Mouse (Mus musculus) bone marrow macrophage, adult 2 months (primary cell): ENCODE measurements around the gene Gon7.

Source experiments
- CTCF ChIP-seq: IDR thresholded peaks from 2 replicates; pipeline ENCODE4 v1.5.1; 2012; ENCODE audit warnings: low read depth, mild to moderate bottlenecking, low read length, moderate library complexity
- POLR2A ChIP-seq: IDR thresholded peaks from 2 replicates; pipeline ENCODE4 v1.6.1; 2012; ENCODE audit warnings: mild to moderate bottlenecking, low read depth, low read length, borderline replicate concordance

DNA sequence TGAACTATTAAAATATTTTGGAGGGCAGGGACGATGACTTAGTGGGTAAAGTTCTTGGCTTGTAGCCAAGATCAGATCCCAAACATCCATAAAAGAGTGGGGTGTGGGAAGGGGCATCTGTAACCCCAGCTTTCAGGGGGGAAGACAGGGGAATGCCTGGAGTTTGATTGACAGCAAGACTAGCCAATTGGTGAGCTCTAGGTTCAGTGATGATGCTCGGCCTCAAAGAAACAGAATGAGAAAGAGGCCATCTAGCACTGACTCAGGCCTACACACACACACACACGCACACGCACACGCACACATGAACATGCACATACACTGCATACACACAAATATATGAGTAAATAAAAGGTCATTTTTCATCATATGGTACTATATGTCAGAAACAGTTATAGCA is 47.7 kb downstream of the Gon7 start:
- no peak for TF ChIP-seq CTCF
- TF ChIP-seq POLR2A = no peak
